Mouse (Mus musculus) midbrain, postnatal 0 days (tissue): ENCODE measurements at regions not wholly inside any gene's neighbourhood (a gene's known extent, or its start where the extent isn't known, plus 50 kb on each side); places are given as distances from the start of the nearest gene placed in this dataset.

Source experiments
- ATAC-seq: fragments of 200-750 bp; cut with Nextera tagmentation; 2 replicates; pipeline ENCODE4 v1.8.0; 2017; ENCODE audit warnings: moderate number of reproducible peaks, mild to moderate bottlenecking, moderate TSS enrichment, moderate library complexity; ENCODE audit not compliant: low FRiP score
- DNase-seq: peaks from one replicate; pipeline ENCODE4 v3.0.0-alpha.2; 2015; ENCODE audit warnings: low spot score
- H3K27ac ChIP-seq: fragments of 300-500 bp; sonication (generic); 2 replicates; pipeline ENCODE4 v1.5.1; 2014; ENCODE audit warnings: low read depth, mild to moderate bottlenecking, low read length, mixed read lengths
- H3K27me3 ChIP-seq: fragments of 300-500 bp; sonication (generic); 2 replicates; pipeline ENCODE4 v1.6.1; 2014; ENCODE audit warnings: low read length, control low read depth, mixed read lengths; ENCODE audit not compliant: insufficient read depth
- H3K36me3 ChIP-seq: fragments of 300-500 bp; sonication (generic); 2 replicates; pipeline ENCODE4 v1.6.1; 2014; ENCODE audit warnings: low read length, control low read depth, mixed read lengths; ENCODE audit not compliant: insufficient read depth
- H3K4me1 ChIP-seq: fragments of 300-500 bp; sonication (generic); 2 replicates; pipeline ENCODE4 v1.6.1; 2014; ENCODE audit warnings: mild to moderate bottlenecking, control low read depth, antibody characterized with exemption, low read length, mixed read lengths; ENCODE audit not compliant: insufficient read depth
- H3K4me2 ChIP-seq: fragments of 300-500 bp; sonication (generic); 2 replicates; pipeline ENCODE4 v1.6.1; 2014; ENCODE audit warnings: low read depth, mild to moderate bottlenecking, low read length, mixed read lengths; ENCODE audit not compliant: poor library complexity, severe bottlenecking
- H3K4me3 ChIP-seq: fragments of 300-500 bp; sonication (generic); 2 replicates; pipeline ENCODE4 v1.5.1; 2014; ENCODE audit warnings: low read depth, mild to moderate bottlenecking, low read length, moderate library complexity
- H3K9ac ChIP-seq: fragments of 300-500 bp; sonication (generic); replicated peaks from 2 replicates; pipeline ENCODE4 v1.6.1; 2014; ENCODE audit warnings: mild to moderate bottlenecking, low read length, moderate library complexity, mixed read lengths; ENCODE audit not compliant: poor library complexity, severe bottlenecking
- H3K9me3 ChIP-seq: fragments of 300-500 bp; sonication (generic); 2 replicates; pipeline ENCODE4 v1.6.1; 2016; ENCODE audit warnings: low read length, control low read depth
- CTCF ChIP-seq: IDR thresholded peaks from 2 replicates; pipeline ENCODE4 v1.5.1; 2016; ENCODE audit warnings: antibody characterized with exemption, mild to moderate bottlenecking
- WGBS: fragments of 180-500 bp; shearing (Covaris S2); extraction: QIAGEN DNeasy Blood & Tissue Kit; methylation state at CpG from one replicate; pipeline ENCODE4 v1.1.7; 2014; 5-methylcytosine and 5-hydroxymethylcytosine counted together

DNA sequence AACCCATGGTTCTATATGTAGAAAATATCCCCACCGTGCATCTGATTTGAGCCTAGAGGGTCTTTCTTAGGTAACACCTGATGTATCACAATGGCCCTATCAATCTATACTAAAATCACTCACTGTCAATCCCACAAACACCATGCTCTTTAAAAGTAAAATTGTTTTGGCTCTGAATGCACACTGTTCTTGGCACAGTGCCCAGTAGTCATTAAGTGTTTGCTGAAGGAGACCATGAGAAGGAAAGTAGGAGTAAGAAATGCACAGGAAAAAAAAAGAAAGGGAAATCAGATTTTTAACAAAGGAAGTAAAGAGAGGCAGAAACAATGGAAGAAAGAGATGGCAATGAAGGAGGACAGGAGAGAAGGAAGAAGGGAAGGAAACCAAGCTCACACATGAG, 175.0 kb upstream of the Gm10192 start:
- peak; percentile 17 for DNase-seq
- Histone ChIP-seq H3K27ac (no peak overlapping the region), H3K9ac (no peak overlapping the region), H3K4me2 (no peak overlapping the region), H3K4me1 (no peaks in the 10 kb centered on the region), H3K4me3 (no peak overlapping the region), H3K36me3 (no peaks in the 10 kb centered on the region), H3K27me3 (no peaks in the 10 kb centered on the region), H3K9me3 (no peaks in the 10 kb centered on the region)
- no peak for TF ChIP-seq CTCF
- 84% methylated on average over 1 of the region's 1 CpGs for WGBS
- no peak for ATAC-seq

- DNase-seq: peak; percentile 9
- WGBS: 56% methylated on average over 3 of the region's 3 CpGs
- Histone ChIP-seq H3K9ac (no peak overlapping the region), H3K4me3 (no peak overlapping the region), H3K36me3 (no peaks in the 10 kb centered on the region), H3K4me2 (no peak overlapping the region), H3K27me3 (no peaks in the 10 kb centered on the region), H3K4me1 (no peaks in the 10 kb centered on the region), H3K27ac (no peak overlapping the region), H3K9me3 (no peaks in the 10 kb centered on the region)
- no peak for ATAC-seq
- no peak for TF ChIP-seq CTCF
Measured at GRCm38 (mm10) chr4:97346799-97347198, 163.8 kb upstream of the Gm10192 start.

GRCm38 (mm10) chr4:97344335-97344734, 161.4 kb upstream of the Gm10192 start:
- no peaks in the 10 kb centered on the region for H3K9me3 ChIP-seq
- ATAC-seq (no peak), DNase-seq (no peak)
- no peak for TF ChIP-seq CTCF
- H3K9ac ChIP-seq: no peak overlapping the region
- no peaks in the 10 kb centered on the region for H3K36me3 ChIP-seq
- H3K27me3 ChIP-seq: no peaks in the 10 kb centered on the region
- H3K4me3 ChIP-seq: no peak overlapping the region
- H3K4me2 ChIP-seq: no peak overlapping the region
- H3K4me1 ChIP-seq: no peaks in the 10 kb centered on the region
- 81% methylated on average over 2 of the region's 2 CpGs for WGBS
- no peak overlapping the region for H3K27ac ChIP-seq

- 84% methylated on average over 1 of the region's 1 CpGs for WGBS
- Histone ChIP-seq H3K9ac (no peak overlapping the region), H3K4me1 (no peaks in the 10 kb centered on the region), H3K36me3 (no peaks in the 10 kb centered on the region), H3K27ac (no peak overlapping the region), H3K9me3 (no peaks in the 10 kb centered on the region), H3K27me3 (no peaks in the 10 kb centered on the region), H3K4me2 (no peak overlapping the region), H3K4me3 (no peak overlapping the region)
- TF ChIP-seq CTCF: no peak
- DNase-seq (no peak), ATAC-seq (no peak)
Measured at GRCm38 (mm10) chr4:97343378-97343777, 160.4 kb upstream of the Gm10192 start.
